Mouse (Mus musculus): ENCODE data around the gene Cpd. TPM values are rescaled to one million over a fixed set of nuclear protein-coding genes. Genes with fewer than 3 reads are reported as not detected.
"Not testable (repeated sequence)": the region's sequence is repeated elsewhere in the genome, so short reads cannot be mapped to it uniquely, and the experiment has no call there.

Cpd gene
- polyA plus RNA-seq, 2 experiments from 2014 or later = 3.5 to 4.0 TPM

DNA sequence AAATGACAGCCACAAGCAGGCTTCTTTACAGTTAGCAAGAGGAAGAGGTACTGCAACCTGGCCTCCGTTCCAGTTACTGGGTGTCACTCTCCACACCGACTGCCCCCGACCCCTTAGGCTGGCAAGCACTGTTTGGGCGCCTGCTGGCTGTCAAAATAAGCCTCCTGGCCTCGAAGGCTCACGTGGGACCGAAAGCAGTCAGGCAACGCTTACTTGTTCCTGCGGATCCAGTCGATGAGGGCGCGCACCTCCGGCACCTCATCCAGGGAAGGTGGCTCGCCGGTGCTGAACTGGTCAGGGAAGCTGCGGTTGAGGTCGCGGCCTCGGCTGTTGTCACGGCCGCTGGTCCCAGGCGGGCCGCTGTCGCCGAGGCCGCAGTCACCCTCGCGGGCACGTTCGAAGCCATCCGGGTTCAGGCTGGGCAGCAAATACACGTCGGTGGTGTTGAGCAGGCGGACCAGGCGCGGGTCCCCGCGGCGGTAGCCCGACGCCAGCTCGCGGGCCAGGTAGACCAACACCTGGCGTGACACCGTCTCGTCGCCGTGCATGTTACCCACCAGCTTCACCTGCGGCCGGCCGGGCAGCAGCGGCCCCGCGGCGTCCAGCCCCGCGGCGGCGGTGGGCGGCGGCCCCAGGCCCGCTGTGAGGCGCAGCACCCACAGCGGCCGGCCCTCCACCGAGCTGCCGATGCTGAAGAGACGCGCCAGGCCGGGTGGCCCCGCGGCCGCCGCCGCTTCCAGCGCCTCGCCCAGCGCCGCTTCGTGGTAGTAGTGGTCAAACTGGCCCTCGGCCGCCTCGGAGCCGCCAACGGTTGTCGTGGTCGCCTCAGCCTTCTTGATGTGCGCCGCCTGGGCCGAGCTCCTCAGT is 574 bp downstream of the Cpd start:
- peak; percentile 14 for ATAC-seq

DNA sequence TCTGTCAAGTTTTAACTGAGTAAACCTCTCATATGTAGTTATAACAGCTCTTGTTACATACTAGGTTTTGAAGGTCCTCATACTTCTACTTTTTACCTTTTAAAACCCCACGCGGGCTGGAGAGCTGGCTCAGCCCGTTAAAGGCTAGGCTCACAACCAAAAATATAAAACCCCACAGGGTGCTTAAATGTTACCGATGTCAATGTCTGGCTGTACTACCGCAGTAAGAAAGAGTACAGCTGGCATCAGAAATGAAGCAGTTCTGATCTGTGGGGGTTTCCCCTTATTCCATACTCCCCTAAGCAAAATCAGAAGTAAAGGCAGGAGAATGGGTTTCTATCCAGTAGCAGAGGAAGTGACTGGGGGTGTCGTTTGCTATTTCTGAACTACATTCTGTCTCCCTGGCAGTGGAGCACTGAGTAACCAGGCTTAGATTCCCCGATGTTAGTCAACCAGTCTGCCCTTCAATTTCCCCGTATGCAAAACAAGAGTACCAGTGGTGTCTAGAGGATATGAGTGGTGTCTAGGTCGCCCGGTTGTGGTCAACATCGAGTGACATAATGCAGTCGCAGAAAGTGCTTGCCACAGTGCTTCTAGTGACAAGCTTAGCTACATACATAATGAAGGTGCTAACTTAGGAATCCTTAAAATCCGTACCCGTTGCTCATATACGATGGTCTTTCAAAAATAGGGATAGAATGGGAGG is 1.4 kb downstream of the Cpd start:
- peak; percentile 86 for ATAC-seq

DNA sequence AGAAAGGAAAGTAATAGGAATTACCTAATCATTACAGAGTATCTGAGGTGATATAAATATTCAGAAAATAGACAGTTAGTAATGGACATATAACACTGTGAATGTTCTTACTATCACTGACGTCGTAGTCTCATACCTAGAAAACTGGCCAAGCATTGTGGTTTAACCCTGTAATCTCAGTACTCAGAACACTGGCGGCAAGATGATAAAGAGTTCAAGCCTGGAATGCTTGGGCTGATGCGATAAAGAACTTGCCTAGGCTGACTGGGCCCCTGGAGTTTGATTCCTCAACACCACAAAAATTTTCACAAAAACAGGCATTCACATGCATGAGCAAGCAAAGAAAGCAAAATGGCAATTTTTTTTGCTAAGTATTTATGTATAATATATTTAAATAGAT is 8.2 kb downstream of the Cpd start:
- no peak for ATAC-seq

DNA sequence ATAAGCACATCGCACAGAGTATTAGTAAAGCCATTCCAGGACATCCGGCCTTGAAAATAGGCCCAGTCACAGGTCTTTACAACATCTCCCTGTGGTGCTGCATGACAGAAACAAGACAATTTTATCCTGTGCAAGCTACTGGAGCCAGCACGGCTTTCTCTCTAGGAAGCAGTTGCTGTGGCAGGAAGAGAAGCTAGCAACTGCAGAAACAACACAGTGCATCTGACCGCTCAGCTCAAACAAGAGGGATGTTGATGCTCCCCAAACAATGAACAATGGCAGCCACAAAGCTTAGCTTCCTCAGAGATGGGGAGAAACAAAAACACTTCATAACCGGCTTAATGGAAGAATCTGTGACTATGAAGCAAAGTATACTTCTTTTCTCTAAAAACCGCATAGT is 10.5 kb downstream of the Cpd start:
- no peak for ATAC-seq

DNA sequence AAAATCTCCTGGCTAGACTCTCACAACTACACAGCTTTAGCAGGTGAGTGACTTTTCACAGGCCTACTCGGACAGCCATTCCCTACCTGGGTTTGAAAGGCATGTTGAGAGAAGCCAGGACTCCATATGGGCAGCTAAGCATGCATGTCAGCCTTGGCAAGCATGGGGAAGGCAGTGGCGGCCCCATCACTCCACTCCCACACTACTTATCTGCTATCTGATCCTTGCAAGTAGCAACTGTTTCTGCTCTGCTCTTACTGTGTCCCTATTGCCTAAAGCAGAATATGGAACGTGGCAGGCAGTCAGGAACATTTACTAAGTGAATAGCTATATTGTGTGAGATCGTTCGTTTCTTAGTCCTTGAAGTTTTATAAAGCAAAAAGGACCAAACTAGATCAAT is 10.9 kb downstream of the Cpd start:
- ATAC-seq = no peak

DNA sequence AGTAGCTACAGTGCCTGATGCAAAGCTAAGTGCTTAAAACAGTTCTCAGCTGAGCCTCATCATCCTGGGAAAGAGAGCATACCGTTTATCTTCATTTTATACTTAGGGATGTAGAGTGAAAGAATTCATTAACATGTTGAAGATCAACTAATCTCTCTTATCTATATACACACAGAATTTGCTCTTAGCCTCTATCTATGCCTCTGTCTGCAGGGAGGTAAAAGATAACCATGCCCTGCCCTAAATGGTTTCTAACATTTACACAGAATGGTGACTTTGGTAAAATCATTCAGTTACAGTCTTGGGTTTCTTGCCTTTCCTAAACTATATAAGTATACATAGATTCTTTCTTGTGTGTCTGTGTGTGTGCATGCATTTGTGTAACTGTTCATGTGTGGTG is 12.2 kb downstream of the Cpd start:
- no peak for ATAC-seq

DNA sequence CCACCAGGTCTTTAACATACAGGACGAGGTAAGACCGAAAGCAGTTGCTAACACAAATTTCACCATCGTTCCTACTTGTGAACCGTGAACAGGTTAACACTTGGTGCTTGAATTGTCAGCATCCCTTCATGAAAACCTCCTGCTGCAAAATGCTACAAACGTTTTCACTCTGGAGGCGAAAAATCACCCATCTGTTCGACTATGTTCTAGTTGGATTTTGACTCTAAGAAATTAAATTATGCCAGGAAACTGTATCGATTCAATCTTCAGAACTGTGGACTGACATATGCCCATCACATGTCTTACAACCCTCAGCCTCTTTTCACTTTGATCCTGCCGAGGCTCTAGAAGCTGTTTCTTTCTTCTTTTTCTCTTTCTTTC is 21.9 kb downstream of the Cpd start:
- ATAC-seq = no peak

DNA sequence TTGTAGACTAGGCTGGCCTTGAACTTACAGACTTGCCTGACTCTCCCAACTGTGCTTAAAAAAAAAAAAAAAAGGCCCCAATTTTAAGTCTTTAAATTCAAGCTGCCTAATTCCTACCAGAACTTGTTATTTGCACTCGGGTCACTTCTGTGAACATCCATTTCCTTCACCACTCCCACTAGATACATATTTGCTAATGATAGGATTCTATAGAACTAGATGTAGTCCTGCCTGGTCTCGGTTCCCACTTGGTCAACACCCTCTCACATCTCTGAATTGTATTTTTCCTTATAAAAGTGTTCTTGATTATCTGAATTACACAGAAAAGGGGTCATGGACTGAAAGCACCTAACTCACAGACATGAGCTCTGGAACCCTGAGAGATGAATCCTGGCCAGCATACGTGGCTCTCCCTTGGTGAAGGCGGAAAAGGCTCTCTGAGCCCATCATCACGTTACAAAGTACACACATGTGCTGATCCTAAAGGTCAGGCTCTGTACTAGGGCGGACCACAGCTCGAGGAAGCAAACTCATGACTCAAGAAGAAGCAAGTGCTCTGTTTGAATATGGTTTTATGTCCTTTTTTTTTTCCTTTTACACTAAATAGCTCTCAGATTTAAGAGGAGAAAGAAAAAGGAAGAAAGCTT is 22.5 kb downstream of the Cpd start:
- no peak for ATAC-seq

DNA sequence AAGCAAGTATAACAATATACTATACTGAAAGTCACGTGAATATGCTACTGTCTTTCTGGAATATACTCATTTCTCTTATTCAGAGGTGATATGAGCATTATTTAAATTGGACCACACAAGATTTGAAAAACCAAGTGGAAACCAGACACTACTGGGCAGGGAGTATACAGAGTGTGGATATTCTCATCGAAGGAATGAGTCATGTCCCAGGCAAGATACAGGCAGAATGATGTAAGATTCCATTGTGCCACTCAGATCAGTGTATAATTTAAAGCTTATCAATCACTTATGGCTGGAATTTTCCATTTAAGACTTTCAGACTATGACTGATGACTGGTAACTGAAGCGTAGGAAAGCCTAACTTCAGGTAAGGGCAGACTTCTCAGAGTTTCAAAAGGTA is 23.2 kb downstream of the Cpd start:
- ATAC-seq = no peak

DNA sequence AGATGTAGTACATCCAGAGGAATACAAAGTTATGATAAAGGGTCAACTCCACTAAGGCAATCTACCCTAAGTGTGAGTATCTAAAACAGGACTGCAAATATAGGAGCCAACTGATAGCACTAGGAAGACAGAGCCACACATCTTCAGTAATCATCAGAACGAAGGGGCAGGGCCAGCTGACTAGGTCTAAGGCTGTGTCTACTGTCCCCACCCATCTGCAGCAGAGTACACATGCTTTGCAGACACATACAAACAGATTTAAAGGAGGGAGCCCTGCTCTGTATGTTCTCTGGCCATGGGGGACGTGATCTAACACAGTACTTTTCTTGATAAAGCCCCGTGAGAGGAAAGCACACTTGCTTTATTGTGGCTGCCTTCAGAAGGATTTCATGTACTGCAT is 25.5 kb downstream of the Cpd start:
- no peak for ATAC-seq

DNA sequence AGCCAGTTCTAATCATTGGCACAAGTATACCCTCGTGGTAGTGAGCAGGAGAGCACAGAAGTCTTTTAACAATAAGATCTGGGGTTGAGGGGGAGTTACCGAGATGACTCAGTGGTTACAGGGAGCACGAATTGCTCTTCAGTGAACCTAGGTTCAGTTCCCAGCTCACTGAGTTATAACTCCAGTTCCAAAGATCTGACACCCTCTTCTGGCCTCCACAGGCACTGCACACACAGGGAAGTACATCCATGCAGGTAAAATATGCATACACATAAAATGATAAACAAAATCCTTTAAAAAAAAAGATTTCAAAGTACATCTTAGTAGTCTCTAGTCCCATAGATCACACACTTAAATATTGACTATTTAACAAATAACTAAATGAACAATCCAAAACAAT is 29.2 kb downstream of the Cpd start:
- no peak for ATAC-seq

DNA sequence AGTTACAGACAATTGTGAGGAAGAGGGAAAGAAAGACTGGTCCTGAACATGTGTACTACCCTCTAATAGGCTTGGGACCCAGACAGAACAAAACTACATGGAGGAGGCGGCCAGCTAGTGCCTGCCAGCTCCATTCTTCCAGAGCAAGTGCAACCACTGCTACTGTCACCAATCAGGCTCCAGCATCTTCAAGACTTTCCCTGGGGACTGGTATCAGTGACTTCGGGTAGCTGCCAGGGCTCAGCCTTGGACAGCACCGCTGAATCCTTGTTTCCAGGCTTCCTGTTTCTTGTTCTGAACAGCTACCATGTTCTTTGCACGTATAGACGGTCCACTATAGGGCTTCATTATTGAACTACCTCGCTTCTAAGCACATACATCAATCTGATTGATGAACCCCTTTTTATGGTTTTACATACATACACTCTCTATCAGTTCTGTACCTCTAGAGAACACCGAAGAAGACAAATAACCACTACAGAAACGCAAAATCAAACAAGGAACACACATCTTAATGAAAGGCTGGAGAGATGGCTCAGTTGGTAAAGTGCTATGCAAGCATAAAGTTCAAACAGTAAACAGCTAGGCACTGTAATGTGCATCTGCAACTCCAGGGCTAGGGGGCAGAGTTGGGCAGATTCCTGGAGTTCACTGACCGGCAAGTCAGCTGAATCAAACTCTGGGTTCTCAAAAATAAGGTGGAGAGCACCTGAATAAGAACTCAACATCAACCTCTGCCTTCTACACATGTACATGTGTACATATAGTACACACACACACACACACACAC is 35.9 kb downstream of the Cpd start:
- ATAC-seq = no peak

DNA sequence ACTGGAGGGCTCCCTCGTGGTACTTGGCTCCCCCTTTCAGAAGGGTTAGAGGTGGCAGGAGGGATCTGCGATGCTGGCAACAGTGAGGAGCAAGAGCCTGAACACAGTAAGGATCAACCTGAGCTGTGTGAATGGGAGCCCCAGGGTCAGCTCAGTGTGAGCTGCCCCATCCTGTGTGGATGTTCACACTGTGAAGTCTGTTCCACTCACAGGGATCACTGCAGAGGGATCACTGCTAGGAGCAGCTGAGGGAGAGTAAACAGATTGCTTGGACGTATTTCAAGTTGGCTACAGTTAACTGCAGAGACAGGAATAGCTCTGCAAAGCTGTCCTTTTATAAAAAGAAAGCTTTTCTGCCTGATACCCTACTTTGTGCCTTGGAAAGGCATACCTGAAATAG is 37.4 kb downstream of the Cpd start:
- ATAC-seq = no peak

DNA sequence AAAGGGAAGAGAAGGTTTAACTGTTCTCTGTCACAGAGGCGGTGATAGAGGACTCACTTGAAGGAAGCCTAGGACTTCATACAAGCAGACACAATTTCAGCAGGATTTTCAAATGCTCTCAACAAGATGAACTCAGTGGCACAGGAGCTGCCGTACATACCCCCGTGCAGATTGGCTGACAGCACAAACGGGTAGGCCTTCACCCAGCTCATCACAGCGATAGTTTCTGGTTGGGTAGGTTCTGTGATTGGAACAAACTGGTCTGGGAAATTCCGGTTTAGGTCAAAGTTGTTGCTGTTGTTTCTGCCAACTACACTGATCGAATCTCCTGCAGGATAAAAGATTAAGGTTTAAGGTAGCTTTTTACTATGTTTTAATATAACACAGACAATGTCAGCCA is 38.3 kb downstream of the Cpd start:
- no peak for ATAC-seq

DNA sequence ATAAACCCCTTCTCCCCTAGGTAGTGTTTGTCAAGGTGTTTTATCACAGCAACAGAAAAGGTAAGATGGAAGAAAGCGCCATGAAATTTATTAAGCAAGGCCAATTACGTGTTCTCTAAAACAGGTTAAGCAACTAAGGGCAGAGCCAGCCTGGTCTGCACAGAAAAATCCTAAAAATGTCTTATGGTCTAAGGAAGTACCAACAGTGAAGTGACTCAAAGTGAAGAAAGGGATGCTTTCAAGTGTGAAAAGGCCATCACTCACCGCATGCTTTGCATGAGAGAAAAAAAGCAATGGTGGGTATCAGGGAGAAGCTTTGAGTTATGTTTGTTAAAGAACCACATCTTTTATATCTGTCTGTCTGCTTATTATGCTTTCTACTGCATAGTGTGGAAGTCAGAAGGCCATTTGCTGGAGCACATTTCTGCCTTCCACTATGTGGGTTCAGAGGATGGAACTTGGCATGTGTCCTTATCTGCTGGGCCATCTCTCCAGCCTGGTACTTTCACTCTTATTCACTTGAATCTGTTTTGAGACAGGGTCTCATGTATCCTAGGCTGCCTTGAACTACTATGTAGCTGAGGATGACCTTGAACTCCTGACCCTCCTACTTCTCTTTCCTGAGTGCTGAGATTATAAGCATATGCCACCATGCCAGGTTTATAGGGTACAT is 39.7 kb downstream of the Cpd start:
- no peak for ATAC-seq

DNA sequence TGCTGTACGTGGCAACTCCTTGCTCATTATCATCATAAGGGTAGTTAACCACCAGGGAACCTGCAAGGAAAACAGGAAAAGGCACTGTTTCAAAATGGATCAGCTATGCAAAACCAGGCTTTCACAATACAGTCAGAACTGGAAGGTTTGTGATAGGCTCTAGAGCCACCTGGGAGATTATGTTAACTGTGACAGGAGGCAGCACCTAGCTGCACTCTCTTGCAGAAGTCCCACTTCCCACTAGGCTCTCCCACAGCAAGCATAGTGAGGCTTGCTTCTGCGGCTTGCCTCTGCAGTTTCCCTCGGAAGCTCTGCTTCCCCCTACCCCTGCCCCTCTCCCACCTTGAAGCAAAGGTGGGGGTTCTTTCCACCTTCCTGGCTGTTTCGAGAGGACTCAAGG is 40.8 kb downstream of the Cpd start:
- no peak for ATAC-seq

DNA sequence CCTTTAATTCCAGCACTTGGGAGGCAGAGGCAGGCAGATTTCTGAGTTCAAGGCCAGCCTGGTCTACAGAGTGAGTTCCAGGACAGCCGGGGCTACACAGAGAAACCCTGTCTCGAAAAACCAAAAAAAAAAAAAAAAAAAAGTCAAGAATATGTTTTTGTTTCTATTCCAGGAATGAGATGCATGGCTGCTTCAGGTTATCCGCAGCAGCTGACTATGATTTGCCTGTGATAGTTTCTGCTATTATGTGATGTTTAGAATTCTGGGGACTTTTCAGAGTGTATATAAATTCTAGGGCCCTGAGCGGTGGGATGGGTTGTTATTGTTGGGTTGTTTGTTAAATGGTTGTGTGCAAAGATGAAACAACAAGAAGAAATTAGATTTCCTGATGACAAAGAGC is 41.7 kb downstream of the Cpd start:
- ATAC-seq = not testable (repeated sequence)

DNA sequence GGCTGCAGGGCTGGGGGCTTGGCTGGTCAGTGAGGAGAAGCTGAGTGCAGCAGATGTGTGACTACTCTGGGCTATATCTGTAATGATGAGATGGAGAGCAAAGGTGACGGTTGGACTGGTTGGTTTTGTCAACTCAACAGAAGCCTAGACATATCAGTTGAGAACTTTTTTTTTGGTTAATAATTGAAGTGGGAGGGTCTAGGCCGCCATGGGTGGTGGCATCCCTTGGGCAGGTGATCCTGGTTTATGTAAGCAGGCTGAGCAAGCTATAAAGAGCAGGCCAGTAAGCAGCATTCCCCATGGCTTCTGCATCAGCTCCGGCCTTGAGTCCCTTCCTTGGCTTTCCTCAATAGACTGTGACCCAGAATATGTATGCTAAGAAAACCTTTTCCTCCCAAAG is 43.6 kb downstream of the Cpd start:
- no peak for ATAC-seq

DNA sequence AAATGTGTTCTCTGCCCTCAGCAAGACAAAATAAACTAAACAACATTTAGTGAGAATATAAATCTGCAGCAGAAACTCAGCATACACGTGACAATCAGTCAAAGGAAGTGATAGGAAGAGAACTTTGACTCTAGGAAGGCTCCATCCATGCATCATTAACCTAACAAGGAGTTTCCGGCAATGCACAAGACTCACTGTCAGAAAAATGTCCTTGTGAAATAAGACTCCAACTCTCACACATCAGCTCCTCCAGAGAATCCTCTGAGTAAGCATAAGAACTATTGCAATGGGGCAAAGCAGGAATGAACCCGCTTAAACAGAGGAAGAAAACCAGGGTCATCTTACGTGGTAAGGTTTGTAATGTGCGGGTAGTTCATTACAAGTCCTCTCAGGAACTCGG is 49.6 kb downstream of the Cpd start:
- ATAC-seq = no peak

DNA sequence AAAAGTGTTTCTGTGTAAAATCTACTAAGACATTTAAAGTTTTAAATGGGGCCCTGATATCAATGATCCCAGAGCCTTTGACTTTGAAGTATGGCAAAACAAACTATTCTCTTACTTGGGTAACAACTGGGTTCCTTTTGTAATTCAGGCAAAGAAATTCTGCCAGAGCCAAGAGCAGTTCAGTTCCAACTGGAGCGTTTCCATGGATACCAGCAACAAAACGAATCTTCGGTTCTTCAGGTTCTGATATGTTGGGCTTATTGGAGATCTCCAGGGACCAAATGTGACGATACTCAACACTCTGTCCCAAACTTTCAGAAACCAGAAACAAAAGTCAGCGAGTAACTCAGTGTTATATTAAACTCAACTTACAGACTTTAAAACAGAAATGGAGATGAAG is 51.5 kb downstream of the Cpd start:
- no peak for ATAC-seq

DNA sequence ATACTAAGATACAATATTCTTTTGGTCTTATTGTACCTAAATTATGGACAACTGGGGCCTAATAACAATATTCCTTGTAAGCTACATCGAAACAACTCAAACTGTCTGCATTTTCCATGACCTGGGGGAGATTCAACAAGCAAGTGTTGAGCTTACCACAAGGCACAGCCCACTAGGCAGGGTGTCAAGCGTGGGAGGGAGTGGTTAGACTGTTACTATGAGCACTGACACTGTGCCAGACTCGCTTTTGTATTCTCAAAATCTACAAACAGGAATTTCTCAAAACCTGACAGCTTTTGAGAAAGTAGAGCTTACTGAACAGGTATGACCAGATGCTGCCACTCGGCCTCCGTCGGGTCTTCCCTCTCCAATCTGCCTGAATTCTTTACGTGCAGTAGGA is 55.5 kb downstream of the Cpd start:
- no peak for ATAC-seq

DNA sequence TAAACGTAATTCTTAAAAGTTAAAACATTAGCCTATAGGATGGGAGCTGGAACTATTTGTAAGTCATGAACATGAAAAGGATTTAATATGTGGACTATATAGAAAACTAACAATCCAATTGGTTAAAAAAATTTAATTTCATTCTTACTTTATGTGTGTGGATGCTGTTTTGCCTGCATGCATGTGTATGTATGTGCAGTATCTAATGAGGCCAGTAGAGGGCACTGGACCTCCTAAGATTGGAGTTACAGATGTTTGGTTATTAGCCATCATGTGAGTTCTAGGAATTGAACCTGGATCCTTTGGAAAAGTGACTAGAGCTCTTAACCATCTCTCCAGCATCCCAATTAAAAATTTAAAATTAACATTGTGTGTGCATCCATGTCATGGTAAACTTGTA is 57.6 kb downstream of the Cpd start:
- ATAC-seq = peak; percentile 49

DNA sequence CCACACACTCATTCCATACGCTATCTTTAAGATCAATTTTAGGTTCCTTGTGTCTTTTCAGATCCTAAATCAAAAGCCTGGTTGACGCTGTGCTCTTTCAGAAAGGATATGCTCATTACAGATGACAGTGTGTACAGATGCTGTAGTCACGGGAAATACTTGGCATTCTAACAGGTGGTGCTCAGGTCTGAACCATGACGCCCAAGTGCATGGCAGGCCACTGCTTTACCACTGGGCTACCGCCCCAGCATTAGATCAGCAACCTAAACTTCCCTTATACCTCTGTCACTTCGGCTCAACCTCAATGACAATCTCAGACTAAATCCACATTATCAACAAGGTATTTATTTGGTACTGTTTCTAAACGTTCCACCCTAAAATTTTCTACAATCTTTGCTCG is 71.3 kb downstream of the Cpd start:
- no peak for ATAC-seq

All from CD4-positive, CD25-positive, alpha-beta regulatory T cell, adult 4 months (primary cell).